Mouse (Mus musculus): ENCODE results near the gene Tbx1.

GRCm38 (mm10) chr16:18627163-18627562 is 36.7 kb upstream of the Tbx1 start:
- TF ChIP-seq CTCF (IDR thresholded peaks at IDR 0.05; ENCODE audit: borderline replicate concordance, insufficient read depth, low read length) (no peak), POLR2A (IDR thresholded peaks at IDR 0.05; ENCODE audit: low read depth, low read length) (no peak)

All from embryonic fibroblast, embryonic 13.5 days (primary cell).